Mouse (Mus musculus) duodenum, adult 2 months (tissue): ENCODE data around the gene Cacul1. TPM values are rescaled to one million over a fixed set of nuclear protein-coding genes. Genes with fewer than 3 reads are reported as not detected.

Source experiments
- polyA plus RNA-seq: library from polyadenylated mRNA; depleted of rRNA; stranded (reverse); fragments of >200 nt; gene quantifications from 2 replicates; pipeline ENCODE4 v1.2.3, GENCODE M21; 2012; ENCODE audit warnings: low replicate concordance; rRNA removed

The Cacul1 gene
- 10.1 and 12.9 TPM in 2 replicates for polyA plus RNA-seq

DNA sequence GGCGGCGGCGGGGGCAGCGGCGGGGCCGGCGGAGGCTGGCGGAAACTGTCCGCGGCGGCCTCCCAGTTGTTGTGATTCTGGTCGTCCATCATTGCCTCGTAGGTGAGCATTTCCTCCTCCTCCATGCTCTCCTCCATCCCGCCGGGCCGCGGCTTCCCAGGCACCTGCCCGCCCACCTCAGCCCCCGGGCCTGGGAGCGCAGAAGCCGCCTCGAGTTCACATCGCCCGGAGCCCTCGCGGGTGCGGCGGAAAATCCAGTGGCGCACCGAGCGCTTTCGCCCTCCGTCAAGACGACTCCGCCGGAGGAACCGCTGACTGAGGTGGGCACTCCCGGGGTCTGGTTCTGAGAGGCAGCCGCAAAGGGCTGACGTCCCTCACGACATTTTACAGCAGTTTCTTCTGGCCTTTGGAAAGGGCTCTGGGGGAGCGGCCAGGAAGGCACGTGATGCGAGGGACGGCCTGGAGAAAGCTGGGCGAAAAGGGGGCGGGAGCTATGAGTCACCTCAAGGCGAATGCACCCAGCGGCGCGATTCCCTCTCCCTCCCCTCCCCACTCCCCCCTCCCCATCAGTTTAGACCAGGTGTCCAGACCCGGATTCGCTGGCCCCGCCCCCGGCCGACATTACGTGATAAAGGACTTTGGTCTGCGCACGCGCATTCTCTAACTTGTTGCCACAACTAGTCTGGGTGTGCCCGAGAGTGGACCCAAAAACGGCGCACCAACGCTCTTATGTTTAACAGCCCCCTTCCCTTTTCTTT lies at the start of gene Cacul1:
TSS of gene Cacul1 (minus strand) at position 444 of the 758 bp plus-strand sequence.

Other genes with a start within 250 kb of the Cacul1 start
- gene Prlhr, start 112.7 kb downstream of the Cacul1 start, polyA plus RNA-seq, result not detected in 2 replicates
- 0.20 and 0.49 TPM in 2 replicates for gene Nanos1, start 175.0 kb upstream of the Cacul1 start, polyA plus RNA-seq
- gene Eif3a, start 209.6 kb upstream of the Cacul1 start, polyA plus RNA-seq, result 2.4 and 9.9 TPM in 2 replicates
- gene Fam45a, start 230.6 kb upstream of the Cacul1 start, polyA plus RNA-seq, result 0.74 and 2.8 TPM in 2 replicates